Mouse (Mus musculus) heart, adult 2 months (tissue): Measurements from ENCODE around the gene Iars.

Experiments used
- CTCF ChIP-seq: fragments of 200-600 bp; IDR thresholded peaks from 2 replicates; pipeline ENCODE4 v1.8.1; 2022; ENCODE audit warnings: antibody characterized with exemption, mild to moderate bottlenecking, moderate library complexity
- POLR2A ChIP-seq: fragments of 200-500 bp; IDR thresholded peaks from 2 replicates; pipeline ENCODE4 v1.6.1; 2011; ENCODE audit warnings: mild to moderate bottlenecking, low read depth, low read length, control low read depth; ENCODE audit not compliant: insufficient read depth

DNA sequence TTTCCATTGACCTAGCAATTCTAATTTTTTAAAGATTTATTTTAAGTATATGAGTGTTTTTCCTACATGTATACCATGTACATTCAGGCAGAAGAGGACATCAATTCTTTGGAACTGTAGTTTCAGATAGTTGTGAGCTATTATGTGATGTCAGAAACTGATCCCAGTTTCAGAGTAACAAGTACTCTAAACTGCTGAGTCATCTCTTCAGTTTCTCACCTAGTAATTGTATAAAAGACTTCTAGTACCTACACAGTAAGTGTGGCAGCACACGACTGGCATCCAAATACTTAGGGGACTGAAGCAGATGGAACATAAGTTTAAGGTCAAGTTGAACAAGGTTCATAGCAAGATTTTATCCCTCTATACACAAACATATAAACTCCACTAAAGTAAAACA is 35.9 kb upstream of the Iars start:
- TF ChIP-seq CTCF (no peak), POLR2A (no peak)
